Mouse (Mus musculus) limb, embryonic 10.5 days (tissue): ENCODE results near the gene C2cd3. TPM values are rescaled to one million over a fixed set of nuclear protein-coding genes. Genes with fewer than 3 reads are reported as not detected.

Source experiments
- DNase-seq: peaks from one replicate; pipeline ENCODE4 v3.0.0-alpha.2; 2017; ENCODE audit warnings: low spot score
- H3K27ac ChIP-seq: fragments of 300-500 bp; sonication (generic); 2 replicates; pipeline ENCODE4 v1.5.1; 2016; ENCODE audit warnings: mild to moderate bottlenecking
- H3K27me3 ChIP-seq: fragments of 300-500 bp; sonication (generic); 2 replicates; pipeline ENCODE4 v1.6.1; 2016; ENCODE audit warnings: low read depth, mild to moderate bottlenecking; ENCODE audit not compliant: poor library complexity, severe bottlenecking
- H3K36me3 ChIP-seq: fragments of 300-500 bp; sonication (generic); 2 replicates; pipeline ENCODE4 v1.6.1; 2016; ENCODE audit warnings: mild to moderate bottlenecking, moderate library complexity
- H3K4me1 ChIP-seq: fragments of 300-500 bp; sonication (generic); 2 replicates; pipeline ENCODE4 v1.6.1; 2016
- H3K4me3 ChIP-seq: fragments of 300-500 bp; sonication (generic); 2 replicates; pipeline ENCODE4 v1.5.1; 2016; ENCODE audit warnings: mild to moderate bottlenecking, moderate library complexity
- H3K9me3 ChIP-seq: fragments of 300-500 bp; sonication (generic); replicated peaks from 2 replicates; pipeline ENCODE4 v1.6.1; 2016; ENCODE audit warnings: mild to moderate bottlenecking
- WGBS: fragments of 180-500 bp; shearing (Covaris S2); methylation state at CpG from one replicate; pipeline ENCODE4 v1.1.7; 2016; 5-methylcytosine and 5-hydroxymethylcytosine counted together
- polyA plus RNA-seq: library from polyadenylated mRNA; unstranded; fragments of >200 nt; fragmentation: Nextera tagmentation; extraction: Ambion mirVana; gene quantifications from 2 replicates; pipeline ENCODE4 v1.2.1, GENCODE M21; 2016

C2cd3 gene
- polyA plus RNA-seq, 1 experiment from 2014 or later = 40.3 TPM

- Histone ChIP-seq H3K27ac (peak overlapping the region; percentile 7; the same call in 1 of the 2 replicates), H3K27me3 (no peaks in the 10 kb centered on the region), H3K4me3 (no peak overlapping the region), H3K9me3 (no peaks in the 10 kb centered on the region), H3K4me1 (peaks cover 4% of the 10 kb centered on the region; the same call in 1 of the 2 replicates), H3K36me3 (peaks cover 95% of the 10 kb centered on the region)
- 83% methylated on average over 4 of the region's 4 CpGs for WGBS
- DNase-seq = no peak
These were observed 93.2 kb downstream of the C2cd3 start for GRCm38 (mm10) chr7:100465248-100465647.

- WGBS = 72% methylated on average over 5 of the region's 5 CpGs
- H3K27ac ChIP-seq = peak overlapping the region; percentile 7; the same call in 1 of the 2 replicates
- peaks cover 4% of the 10 kb centered on the region; the same call in 1 of the 2 replicates for H3K4me1 ChIP-seq
- DNase-seq = no peak
- H3K9me3 ChIP-seq = no peaks in the 10 kb centered on the region
- no peaks in the 10 kb centered on the region for H3K27me3 ChIP-seq
- peaks cover 95% of the 10 kb centered on the region for H3K36me3 ChIP-seq
- H3K4me3 ChIP-seq = no peak overlapping the region
These were observed 93.8 kb downstream of the C2cd3 start for GRCm38 (mm10) chr7:100465656-100466309.

GRCm38 (mm10) chr7:100466781-100467510, 94.9 kb downstream of the C2cd3 start:
- peaks cover 4% of the 10 kb centered on the region; the same call in 1 of the 2 replicates for H3K4me1 ChIP-seq
- H3K27me3 ChIP-seq = no peaks in the 10 kb centered on the region
- DNase-seq = no peak
- H3K36me3 ChIP-seq = peaks cover 87% of the 10 kb centered on the region
- H3K4me3 ChIP-seq = no peak overlapping the region
- 89% methylated on average over 11 of the region's 11 CpGs for WGBS
- no peaks in the 10 kb centered on the region for H3K9me3 ChIP-seq
- no peak overlapping the region for H3K27ac ChIP-seq

- no peak overlapping the region for H3K27ac ChIP-seq
- H3K27me3 ChIP-seq = no peaks in the 10 kb centered on the region
- H3K36me3 ChIP-seq = peaks cover 71% of the 10 kb centered on the region
- no peak for DNase-seq
- H3K4me1 ChIP-seq = peaks cover 4% of the 10 kb centered on the region; the same call in 1 of the 2 replicates
- H3K9me3 ChIP-seq = no peaks in the 10 kb centered on the region
- 91% methylated on average over 6 of the region's 6 CpGs for WGBS
- H3K4me3 ChIP-seq = no peak overlapping the region
These were observed 96.7 kb downstream of the C2cd3 start for GRCm38 (mm10) chr7:100468761-100469160.

- Histone ChIP-seq H3K27me3 (no peaks in the 10 kb centered on the region), H3K27ac (no peak overlapping the region), H3K4me1 (peaks cover 4% of the 10 kb centered on the region; the same call in 1 of the 2 replicates), H3K36me3 (peaks cover 64% of the 10 kb centered on the region), H3K9me3 (no peaks in the 10 kb centered on the region), H3K4me3 (no peak overlapping the region)
- DNase-seq = no peak
- 92% methylated on average over 1 of the region's 1 CpGs for WGBS
These were observed 97.5 kb downstream of the C2cd3 start for GRCm38 (mm10) chr7:100469502-100469901.

- Histone ChIP-seq H3K4me3 (no peak overlapping the region), H3K9me3 (no peaks in the 10 kb centered on the region), H3K27ac (no peak overlapping the region), H3K4me1 (no peaks in the 10 kb centered on the region), H3K27me3 (no peaks in the 10 kb centered on the region), H3K36me3 (peaks cover 50% of the 10 kb centered on the region)
- no peak for DNase-seq
- 94% methylated on average over 11 of the region's 11 CpGs for WGBS
These were observed 98.9 kb downstream of the C2cd3 start for GRCm38 (mm10) chr7:100470796-100471406.

GRCm38 (mm10) chr7:100471407-100471797, 99.4 kb downstream of the C2cd3 start:
- no peak for DNase-seq
- no peak overlapping the region for H3K4me3 ChIP-seq
- H3K27ac ChIP-seq = no peak overlapping the region
- no peaks in the 10 kb centered on the region for H3K4me1 ChIP-seq
- H3K27me3 ChIP-seq = no peaks in the 10 kb centered on the region
- 88% methylated on average over 1 of the region's 1 CpGs for WGBS
- no peaks in the 10 kb centered on the region for H3K9me3 ChIP-seq
- peaks cover 46% of the 10 kb centered on the region for H3K36me3 ChIP-seq

- Histone ChIP-seq H3K9me3 (no peaks in the 10 kb centered on the region), H3K4me3 (no peak within 1 kb of the TSS), H3K4me1 (no peaks in the 10 kb centered on the region), H3K36me3 (peaks cover 32% of the 10 kb centered on the region), H3K27ac (no peak within 1 kb of the TSS), H3K27me3 (no peaks in the 10 kb centered on the region)
- no peak for DNase-seq
- WGBS = 83% methylated on average over 6 of the region's 6 CpGs
These were observed 100.7 kb downstream of the C2cd3 start, which contains the start of gene Ucp3 for GRCm38 (mm10) chr7:100472777-100473176. Gene Ucp3, plus strand, starts transcription at chr7:100472990.

GRCm38 (mm10) chr7:100473846-100474454, 101.9 kb downstream of the C2cd3 start:
- Histone ChIP-seq H3K9me3 (no peaks in the 10 kb centered on the region), H3K27ac (no peak overlapping the region), H3K27me3 (no peaks in the 10 kb centered on the region), H3K36me3 (peaks cover 21% of the 10 kb centered on the region), H3K4me3 (no peak overlapping the region), H3K4me1 (no peaks in the 10 kb centered on the region)
- 83% methylated on average over 9 of the region's 9 CpGs for WGBS
- no peak for DNase-seq

GRCm38 (mm10) chr7:100474680-100475079, 102.6 kb downstream of the C2cd3 start:
- Histone ChIP-seq H3K36me3 (peaks cover 13% of the 10 kb centered on the region), H3K27me3 (no peaks in the 10 kb centered on the region), H3K9me3 (no peaks in the 10 kb centered on the region), H3K4me3 (no peak overlapping the region), H3K4me1 (no peaks in the 10 kb centered on the region), H3K27ac (no peak overlapping the region)
- no peak for DNase-seq
- WGBS = 58% methylated on average over 1 of the region's 1 CpGs

GRCm38 (mm10) chr7:100479100-100479822, 107.2 kb downstream of the C2cd3 start:
- Histone ChIP-seq H3K4me3 (no peak overlapping the region), H3K27ac (no peak overlapping the region), H3K9me3 (no peaks in the 10 kb centered on the region), H3K27me3 (no peaks in the 10 kb centered on the region), H3K36me3 (no peaks in the 10 kb centered on the region), H3K4me1 (0 out of 2 replicates have a peak, but pooled peaks cover 3% of the 10 kb centered on the region)
- WGBS = 80% methylated on average over 20 of the region's 20 CpGs
- DNase-seq = no peak

- 75% methylated on average over 15 of the region's 15 CpGs for WGBS
- Histone ChIP-seq H3K9me3 (no peaks in the 10 kb centered on the region), H3K27me3 (no peaks in the 10 kb centered on the region), H3K36me3 (no peaks in the 10 kb centered on the region), H3K4me3 (no peak overlapping the region), H3K27ac (peak overlapping the region; percentile 8; the same call in 1 of the 2 replicates), H3K4me1 (0 out of 2 replicates have a peak, but pooled peaks cover 3% of the 10 kb centered on the region)
- DNase-seq = no peak
These were observed 107.8 kb downstream of the C2cd3 start for GRCm38 (mm10) chr7:100479823-100480164.
